Mouse (Mus musculus) midbrain, embryonic 15.5 days (tissue): ENCODE data around the gene Pate4. TPM values are rescaled to one million over a fixed set of nuclear protein-coding genes. Genes with fewer than 3 reads are reported as not detected.
"Not testable (repeated sequence)": the region's sequence is repeated elsewhere in the genome, so short reads cannot be mapped to it uniquely, and the experiment has no call there.

ENCODE experiments used
- ATAC-seq: fragments of 200-750 bp; cut with Nextera tagmentation; replicated peaks from 2 replicates; pipeline ENCODE4 v1.8.0; 2017; ENCODE audit warnings: moderate TSS enrichment
- H3K27ac ChIP-seq: fragments of 300-500 bp; sonication (generic); 2 replicates; pipeline ENCODE4 v1.5.1; 2015; ENCODE audit warnings: mild to moderate bottlenecking, inconsistent platforms
- H3K27me3 ChIP-seq: fragments of 300-500 bp; sonication (generic); replicated peaks from 2 replicates; pipeline ENCODE4 v1.6.1; 2015; ENCODE audit warnings: inconsistent platforms
- H3K36me3 ChIP-seq: fragments of 300-500 bp; sonication (generic); replicated peaks from 2 replicates; pipeline ENCODE4 v1.6.1; 2015; ENCODE audit warnings: inconsistent platforms
- H3K4me1 ChIP-seq: fragments of 300-500 bp; sonication (generic); 2 replicates; pipeline ENCODE4 v1.6.1; 2015; ENCODE audit warnings: inconsistent platforms
- H3K4me2 ChIP-seq: fragments of 300-500 bp; sonication (generic); 2 replicates; pipeline ENCODE4 v1.6.1; 2015; ENCODE audit warnings: inconsistent platforms, mild to moderate bottlenecking, moderate library complexity
- H3K4me3 ChIP-seq: fragments of 300-500 bp; sonication (generic); 2 replicates; pipeline ENCODE4 v1.5.1; 2015; ENCODE audit warnings: mild to moderate bottlenecking, inconsistent platforms
- H3K9ac ChIP-seq: fragments of 300-500 bp; sonication (generic); 2 replicates; pipeline ENCODE4 v1.6.1; 2015; ENCODE audit warnings: mild to moderate bottlenecking, inconsistent platforms
- H3K9me3 ChIP-seq: fragments of 300-500 bp; sonication (generic); 2 replicates; pipeline ENCODE4 v1.6.1; 2016; ENCODE audit warnings: inconsistent platforms
- WGBS: fragments of 180-500 bp; shearing (Covaris S2); methylation state at CpG from one replicate; pipeline ENCODE4 v1.1.7; 2015; ENCODE audit warnings: mixed read lengths; 5-methylcytosine and 5-hydroxymethylcytosine counted together
- polyA plus RNA-seq: library from polyadenylated mRNA; unstranded; fragments of >200 nt; fragmentation: Nextera tagmentation; extraction: Ambion mirVana; gene quantifications from 2 replicates; pipeline ENCODE4 v1.2.1, GENCODE M21; 2015

Pate4 gene
- polyA plus RNA-seq, result not detected in 2 replicates

DNA sequence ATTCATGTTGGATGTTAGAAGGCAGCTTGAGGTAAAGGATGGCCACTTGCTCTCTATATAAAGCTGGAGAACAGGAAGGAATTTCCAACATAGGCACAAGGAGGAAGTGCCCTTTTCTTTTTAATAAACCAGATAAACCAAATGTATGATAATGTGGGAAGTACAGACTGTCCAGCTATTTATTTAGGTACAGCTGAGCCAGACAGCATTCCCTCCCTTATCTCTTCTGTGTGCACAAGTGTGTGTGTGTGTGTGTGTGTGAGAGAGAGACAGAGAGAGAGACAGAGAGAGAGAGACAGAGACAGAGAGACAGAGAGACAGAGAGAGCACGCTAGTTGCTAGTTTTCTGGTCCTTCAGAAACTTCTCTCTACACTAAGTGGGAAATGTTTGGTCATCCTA is at the start of gene Pate4:
Pate4 (minus strand) TSS at position 101 of the 400 bp plus-strand sequence.
- ATAC-seq, result no peak
- Histone ChIP-seq H3K27ac (no peak within 1 kb of the TSS), H3K4me3 (no peak within 1 kb of the TSS), H3K4me2 (no peak within 1 kb of the TSS), H3K9me3 (no peaks in the 10 kb centered on the region), H3K36me3 (no peaks in the 10 kb centered on the region), H3K27me3 (no peaks in the 10 kb centered on the region), H3K9ac (no peak within 1 kb of the TSS), H3K4me1 (no peaks in the 10 kb centered on the region)
- 96% methylated on average over 1 of the region's 1 CpGs for WGBS

DNA sequence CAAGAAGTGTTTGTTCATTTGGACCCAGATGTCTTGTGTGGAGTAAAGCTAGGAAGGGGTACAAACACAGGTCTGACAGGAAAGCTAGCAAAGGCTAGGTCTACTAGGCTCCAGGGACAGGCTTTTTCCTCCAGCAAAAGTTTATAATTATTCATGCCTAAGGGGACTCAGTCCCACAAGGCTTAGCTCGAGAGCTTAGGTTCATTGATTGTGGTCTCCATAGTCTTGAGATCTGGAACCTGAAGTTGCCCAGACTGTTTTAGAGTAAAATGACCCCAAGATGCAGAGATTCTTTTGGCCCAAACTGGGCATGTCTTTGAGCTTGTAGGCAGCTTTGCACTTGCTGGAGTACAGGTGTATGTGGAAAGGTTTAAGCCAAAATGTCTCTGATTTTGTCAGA is 36.4 kb upstream of the Pate4 start, which contains the start of gene Pate3:
Pate3 (minus strand) TSS at position 101 of the 400 bp plus-strand sequence.
- no peak for ATAC-seq
- Histone ChIP-seq H3K27me3 (no peaks in the 10 kb centered on the region), H3K27ac (no peak within 1 kb of the TSS), H3K9ac (no peak within 1 kb of the TSS), H3K36me3 (no peaks in the 10 kb centered on the region), H3K4me1 (no peaks in the 10 kb centered on the region), H3K9me3 (no peaks in the 10 kb centered on the region), H3K4me2 (no peak within 1 kb of the TSS), H3K4me3 (no peak within 1 kb of the TSS)
- 81% methylated on average over 1 of the region's 1 CpGs for WGBS

DNA sequence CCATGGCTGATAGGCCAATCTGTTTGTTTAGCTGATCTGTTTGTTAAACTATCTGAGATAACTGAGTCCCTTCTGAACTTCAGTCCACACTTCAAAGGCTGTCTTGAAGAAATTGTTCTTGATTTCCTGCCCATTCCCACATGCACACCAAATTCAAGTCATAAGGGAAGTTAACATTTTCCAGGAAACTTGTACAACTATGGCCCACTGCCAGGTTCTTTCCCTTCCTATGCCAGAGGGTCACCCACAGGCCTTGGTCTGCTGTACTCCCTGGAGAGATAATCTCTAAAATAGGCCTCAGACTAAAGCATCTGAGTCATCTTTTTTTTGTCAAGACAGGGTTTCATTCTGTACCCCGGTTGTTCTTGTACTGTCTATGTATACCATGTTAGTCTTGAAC is 21.2 kb upstream of the Pate4 start:
- H3K27ac ChIP-seq, result no peak overlapping the region
- H3K4me1 ChIP-seq, result no peaks in the 10 kb centered on the region
- no peak overlapping the region for H3K4me2 ChIP-seq
- no peaks in the 10 kb centered on the region for H3K36me3 ChIP-seq
- no peaks in the 10 kb centered on the region for H3K9me3 ChIP-seq
- H3K9ac ChIP-seq, result no peak overlapping the region
- H3K4me3 ChIP-seq, result no peak overlapping the region
- no peaks in the 10 kb centered on the region for H3K27me3 ChIP-seq
- no peak for ATAC-seq
- WGBS, result 86% methylated on average over 1 of the region's 1 CpGs

DNA sequence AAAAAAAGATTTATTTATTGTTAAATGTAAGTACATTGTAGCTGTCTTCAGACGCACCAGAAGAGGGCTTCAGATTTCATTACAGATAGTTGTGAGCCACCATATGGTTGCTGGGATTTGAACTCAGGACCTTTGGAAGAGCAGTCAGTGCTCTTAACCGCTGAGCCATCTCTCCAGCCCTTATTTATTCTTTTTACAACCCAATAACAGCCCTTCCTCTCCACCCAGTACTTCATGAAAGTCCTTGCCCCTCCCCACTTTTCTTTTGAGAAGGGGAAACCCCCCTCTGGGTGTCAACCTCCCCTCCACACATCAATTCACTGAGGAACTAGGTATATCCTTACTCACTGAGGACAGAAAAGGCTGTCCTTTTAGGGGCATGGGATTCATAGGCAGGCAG is 5.0 kb upstream of the Pate4 start:
- not testable (repeated sequence) for H3K9ac ChIP-seq, H3K27ac ChIP-seq, H3K27me3 ChIP-seq, H3K4me3 ChIP-seq, H3K36me3 ChIP-seq, H3K9me3 ChIP-seq, ATAC-seq, H3K4me1 ChIP-seq, H3K4me2 ChIP-seq
- WGBS, result 64% methylated on average over 2 of the region's 2 CpGs

DNA sequence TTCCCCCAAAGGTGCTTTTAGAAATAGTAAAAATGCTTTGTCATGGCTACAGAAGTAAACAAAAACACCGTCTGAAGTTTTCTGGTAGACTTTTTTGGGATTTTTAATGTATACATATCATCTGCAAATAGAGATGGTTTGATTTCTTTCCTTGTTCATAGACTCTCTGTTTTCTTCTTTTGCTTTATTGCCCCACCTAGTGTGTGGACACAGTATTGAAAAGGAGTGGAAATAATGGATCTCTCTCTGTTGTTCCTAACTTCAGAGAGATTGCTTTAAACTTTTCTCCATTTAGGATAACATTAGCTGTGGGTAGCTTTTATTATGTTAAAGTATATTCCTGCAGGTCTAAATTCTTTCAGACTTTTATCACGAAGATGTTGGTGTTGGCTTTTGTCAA is 2.3 kb upstream of the Pate4 start:
- H3K27me3 ChIP-seq, result no peaks in the 10 kb centered on the region
- no peak overlapping the region for H3K4me2 ChIP-seq
- H3K27ac ChIP-seq, result no peak overlapping the region
- H3K9ac ChIP-seq, result no peak overlapping the region
- ATAC-seq, result no peak
- H3K36me3 ChIP-seq, result no peaks in the 10 kb centered on the region
- no peak overlapping the region for H3K4me3 ChIP-seq
- H3K4me1 ChIP-seq, result no peaks in the 10 kb centered on the region
- 32% methylated on average over 2 of the region's 2 CpGs for WGBS
- no peaks in the 10 kb centered on the region for H3K9me3 ChIP-seq

DNA sequence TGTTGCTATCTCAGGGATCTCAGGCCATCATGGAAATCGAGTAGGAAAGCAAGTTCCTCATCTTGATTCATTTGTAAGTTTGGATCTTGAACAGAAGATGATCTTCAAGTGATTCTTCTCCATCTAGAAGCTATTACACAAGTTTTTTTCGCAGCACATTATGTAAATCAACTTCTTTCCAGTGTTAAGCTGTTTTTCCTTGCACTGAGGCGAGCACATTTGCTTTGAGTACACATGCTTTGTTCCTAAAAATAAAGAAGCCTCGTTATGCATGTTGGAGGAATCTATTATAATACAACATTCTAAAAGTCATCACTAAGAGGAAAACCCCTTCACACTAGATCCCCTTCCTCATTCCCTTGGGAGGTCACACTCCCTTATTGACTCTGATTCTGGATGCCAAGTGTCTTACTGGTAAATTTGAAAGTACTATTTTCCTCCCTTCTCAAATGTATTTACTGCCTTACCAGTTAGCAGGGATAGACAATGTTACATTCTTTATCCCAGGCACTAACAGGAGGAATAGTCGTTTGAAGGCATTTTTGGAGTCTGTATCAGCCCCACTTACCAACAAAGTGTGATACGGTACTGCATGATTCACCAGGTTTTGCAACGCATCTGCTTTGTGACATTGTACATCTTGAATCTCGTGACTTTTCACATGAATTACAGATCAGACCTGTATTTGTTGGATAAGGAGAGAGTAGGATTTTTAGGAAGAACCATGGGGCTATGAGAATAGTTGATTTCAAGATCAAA is 3.9 kb downstream of the Pate4 start:
- ATAC-seq, result no peak
- no peaks in the 10 kb centered on the region for H3K9me3 ChIP-seq
- no peaks in the 10 kb centered on the region for H3K27me3 ChIP-seq
- no peak overlapping the region for H3K9ac ChIP-seq
- no peak overlapping the region for H3K4me3 ChIP-seq
- H3K27ac ChIP-seq, result no peak overlapping the region
- H3K4me2 ChIP-seq, result no peak overlapping the region
- no peaks in the 10 kb centered on the region for H3K36me3 ChIP-seq
- 60% methylated on average over 8 of the region's 8 CpGs for WGBS
- H3K4me1 ChIP-seq, result no peaks in the 10 kb centered on the region

DNA sequence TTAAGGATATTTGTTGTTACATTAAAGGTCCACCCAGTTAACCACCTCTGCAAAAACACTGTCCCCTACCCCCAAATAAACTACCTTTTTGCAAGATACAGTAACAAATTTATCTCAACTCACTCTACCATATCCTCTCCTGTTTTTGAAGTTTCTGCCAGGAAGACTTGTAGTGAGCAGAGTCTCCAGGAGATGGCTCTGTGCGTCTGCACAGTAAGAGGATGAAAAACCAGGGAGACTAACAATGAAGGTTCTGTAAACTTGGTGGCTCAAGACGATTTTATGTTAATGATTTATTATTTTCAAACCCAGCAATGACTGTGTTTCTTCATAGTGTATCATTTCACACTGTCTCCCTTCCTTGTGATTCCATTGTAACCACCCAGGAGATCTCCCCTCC is 18.8 kb downstream of the Pate4 start:
- 0 out of 2 replicates have a peak, but pooled peaks have one; percentile 52 for ATAC-seq
- H3K9ac ChIP-seq, result no peak overlapping the region
- H3K27me3 ChIP-seq, result no peaks in the 10 kb centered on the region
- no peak overlapping the region for H3K27ac ChIP-seq
- H3K36me3 ChIP-seq, result no peaks in the 10 kb centered on the region
- 20% methylated on average over 2 of the region's 2 CpGs for WGBS
- H3K4me1 ChIP-seq, result no peaks in the 10 kb centered on the region
- H3K4me2 ChIP-seq, result no peak overlapping the region
- H3K4me3 ChIP-seq, result no peak overlapping the region
- no peaks in the 10 kb centered on the region for H3K9me3 ChIP-seq

DNA sequence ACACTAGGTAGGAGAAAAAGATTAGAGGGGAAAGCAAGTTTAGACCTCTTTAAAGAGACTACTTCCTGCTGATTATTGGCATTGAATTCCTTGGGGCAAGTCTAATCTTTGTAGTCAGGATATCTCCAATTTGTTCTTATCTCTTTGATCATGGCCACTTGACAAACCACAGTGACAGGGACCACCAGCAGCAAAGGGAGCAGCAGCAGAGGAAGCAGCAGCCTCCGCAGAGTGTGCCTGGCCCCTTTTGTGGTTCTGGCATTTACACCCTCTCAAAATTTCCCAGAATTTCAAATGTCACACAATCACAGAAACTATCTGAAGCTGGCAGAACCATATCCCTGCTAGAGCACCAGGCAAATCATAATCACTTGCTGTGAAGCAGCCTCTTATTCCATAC is 24.1 kb downstream of the Pate4 start:
- Histone ChIP-seq H3K27ac (no peak overlapping the region), H3K4me3 (no peak overlapping the region), H3K4me1 (no peaks in the 10 kb centered on the region), H3K36me3 (no peaks in the 10 kb centered on the region), H3K4me2 (no peak overlapping the region), H3K27me3 (no peaks in the 10 kb centered on the region), H3K9me3 (no peaks in the 10 kb centered on the region), H3K9ac (no peak overlapping the region)
- WGBS, result 50% methylated on average over 1 of the region's 1 CpGs
- ATAC-seq, result no peak

DNA sequence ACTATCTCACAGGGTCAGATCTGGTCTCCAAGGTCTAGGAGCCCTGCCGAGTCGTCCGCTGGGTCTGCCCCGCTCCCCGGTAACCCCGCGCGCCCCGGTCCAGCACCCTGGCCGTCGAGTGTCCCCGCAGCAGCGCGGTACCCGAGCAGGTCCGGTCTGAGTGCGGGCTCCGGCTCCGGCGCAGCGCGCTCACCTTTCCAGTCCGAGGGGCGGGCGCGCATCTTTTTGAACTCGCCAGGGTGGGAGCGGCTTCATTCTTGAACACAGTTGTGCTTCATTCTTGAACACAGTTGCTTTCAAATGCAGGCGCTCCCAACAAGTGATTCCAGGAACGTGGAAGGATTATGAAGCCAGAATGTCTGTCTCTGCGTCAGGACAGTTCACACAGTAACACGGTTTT is 37.3 kb downstream of the Pate4 start:
- H3K4me2 ChIP-seq, result peak overlapping the region; percentile 67
- peak overlapping the region; percentile 35 for H3K9ac ChIP-seq
- no peak for ATAC-seq
- peak overlapping the region; percentile 39 for H3K4me3 ChIP-seq
- H3K4me1 ChIP-seq, result peaks cover 8% of the 10 kb centered on the region
- H3K27me3 ChIP-seq, result 0 out of 2 replicates have a peak, but pooled peaks cover 7% of the 10 kb centered on the region
- H3K27ac ChIP-seq, result no peak overlapping the region
- no peaks in the 10 kb centered on the region for H3K9me3 ChIP-seq
- WGBS, result 3% methylated on average over 32 of the region's 32 CpGs
- no peaks in the 10 kb centered on the region for H3K36me3 ChIP-seq

DNA sequence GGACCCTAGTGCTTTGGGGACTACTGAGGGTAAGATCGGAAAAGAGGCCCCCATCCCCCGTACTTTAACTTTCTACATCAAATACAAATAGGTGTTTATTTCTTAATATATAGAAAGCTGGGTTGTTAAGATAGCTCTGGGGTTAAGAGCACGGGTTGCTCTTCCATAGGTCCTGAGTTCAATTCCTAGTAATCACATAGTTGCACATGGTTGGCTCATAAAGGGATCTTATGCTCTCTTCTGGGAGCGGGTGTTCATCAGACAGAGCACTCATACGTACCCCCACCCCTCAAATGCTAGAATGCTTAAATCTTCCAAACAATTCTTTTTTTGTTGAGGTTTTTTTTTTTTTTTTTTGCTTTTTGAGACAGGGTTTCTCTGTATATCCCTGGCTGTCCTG is 41.1 kb downstream of the Pate4 start:
- peak overlapping the region; percentile 91; the same call in 1 of the 2 replicates for H3K27ac ChIP-seq
- H3K9ac ChIP-seq, result peak overlapping the region; percentile 70
- ATAC-seq, result peak; percentile 12; the same call in 1 of the 2 replicates
- H3K4me3 ChIP-seq, result peak overlapping the region; percentile 86
- WGBS, result 7% methylated on average over 5 of the region's 5 CpGs
- H3K4me2 ChIP-seq, result peak overlapping the region; percentile 81
- H3K4me1 ChIP-seq, result peaks cover 23% of the 10 kb centered on the region
- peaks cover 10% of the 10 kb centered on the region for H3K36me3 ChIP-seq
- no peaks in the 10 kb centered on the region for H3K9me3 ChIP-seq
- 0 out of 2 replicates have a peak, but pooled peaks cover 7% of the 10 kb centered on the region for H3K27me3 ChIP-seq

DNA sequence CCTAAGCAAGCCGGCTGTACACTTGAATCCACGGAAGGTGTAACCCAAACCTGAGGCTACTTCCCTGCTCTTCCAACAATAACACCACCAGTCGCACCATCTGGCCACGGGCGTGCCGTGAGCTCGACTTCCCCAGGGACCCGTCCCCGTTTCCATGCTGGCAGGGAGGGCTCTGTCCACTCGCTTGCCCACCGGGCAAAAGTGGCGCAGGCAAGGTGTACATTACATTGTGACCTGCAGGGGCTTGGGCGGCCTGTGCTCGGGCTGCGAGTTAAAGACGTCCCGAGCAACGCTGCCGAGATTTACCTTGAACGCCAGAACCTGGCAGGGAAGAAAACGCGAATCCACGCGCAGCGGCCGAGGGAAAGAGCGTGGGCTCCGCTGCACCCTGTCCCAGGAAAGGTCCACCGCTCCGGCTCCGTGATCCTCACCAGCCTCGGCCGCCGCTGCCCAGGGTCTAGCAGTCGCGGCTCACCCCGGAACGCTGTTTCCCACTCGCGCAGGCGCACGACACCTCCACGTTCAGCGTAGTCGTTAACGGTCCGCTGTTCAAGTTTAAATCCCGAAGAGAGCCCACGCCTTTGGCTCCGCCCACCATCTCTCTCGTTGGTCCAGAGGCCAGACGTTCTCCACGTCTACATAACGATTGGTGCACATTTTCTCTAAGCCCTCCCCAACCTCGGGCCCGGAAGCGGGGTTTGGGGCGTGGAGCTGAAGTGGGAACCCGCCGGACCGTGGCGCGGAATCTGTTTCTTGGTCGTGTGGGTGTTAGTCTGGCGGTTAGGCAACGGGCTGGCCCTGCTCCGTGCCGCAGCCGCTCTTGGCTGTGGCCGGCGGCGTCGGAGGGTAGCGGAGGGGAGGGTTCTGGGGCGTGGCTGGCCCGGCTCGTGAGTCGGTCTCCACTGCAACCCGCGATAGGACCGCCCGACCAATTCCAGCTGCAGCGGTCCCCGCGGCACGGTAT is 41.9 kb downstream of the Pate4 start, which contains the start of the genes Pate2 and Hyls1:
Pate2 (plus strand) TSS at position 714 of the 964 bp plus-strand sequence.
Hyls1 (minus strand) TSS at position 828 of the 964 bp plus-strand sequence.
- H3K4me2 ChIP-seq, result peak within 1 kb of the TSS; percentile 81
- H3K36me3 ChIP-seq, result peaks cover 18% of the 10 kb centered on the region
- peak within 1 kb of the TSS; percentile 91 for H3K27ac ChIP-seq
- peak; percentile 98 for ATAC-seq
- H3K9ac ChIP-seq, result peak within 1 kb of the TSS; percentile 70
- peak within 1 kb of the TSS; percentile 86 for H3K4me3 ChIP-seq
- H3K27me3 ChIP-seq, result 0 out of 2 replicates have a peak, but pooled peaks cover 7% of the 10 kb centered on the region
- WGBS, result under 1% methylated on average over 86 of the region's 86 CpGs
- peaks cover 23% of the 10 kb centered on the region for H3K4me1 ChIP-seq
- no peaks in the 10 kb centered on the region for H3K9me3 ChIP-seq

DNA sequence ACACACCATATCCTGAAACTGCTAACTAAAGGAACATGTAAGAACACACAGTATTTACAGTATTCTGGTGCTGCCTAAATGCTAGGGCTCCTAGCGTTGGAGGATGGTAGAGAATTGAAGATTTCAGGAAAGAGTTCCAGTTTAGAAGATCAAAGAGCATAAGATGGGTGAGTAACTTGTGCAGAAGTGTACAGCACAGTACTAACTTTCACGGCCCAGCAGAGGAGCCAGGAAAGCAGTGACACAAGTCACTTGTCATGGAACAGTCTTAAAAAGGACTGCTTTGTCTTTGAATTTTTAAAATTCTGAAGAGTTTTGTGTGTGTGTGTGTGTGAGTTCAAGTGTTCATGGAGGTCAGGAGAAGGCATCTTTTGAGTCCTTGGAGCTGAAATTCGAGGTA is 43.7 kb downstream of the Pate4 start:
- Histone ChIP-seq H3K36me3 (peaks cover 18% of the 10 kb centered on the region), H3K27ac (no peak overlapping the region), H3K4me2 (no peak overlapping the region), H3K4me1 (peaks cover 18% of the 10 kb centered on the region), H3K4me3 (no peak overlapping the region), H3K27me3 (no peaks in the 10 kb centered on the region), H3K9ac (no peak overlapping the region), H3K9me3 (no peaks in the 10 kb centered on the region)
- WGBS, result 86% methylated on average over 3 of the region's 3 CpGs
- no peak for ATAC-seq
